Mouse (Mus musculus) layer of hippocampus, postnatal 36 days (tissue): ENCODE measurements around the gene Etv2. TPM values are rescaled to one million over a fixed set of nuclear protein-coding genes. Genes with fewer than 3 reads are reported as not detected.

Source experiments
- DNase-seq, 2 experiments: peaks; one replicate each; pipeline ENCODE4 v3.0.0; 2022
- total RNA-seq, 2 experiments: library from RNA; stranded (reverse); gene quantifications; 2 replicates each; pipeline ENCODE4 v1.2.3; 2021

Etv2 gene
- total RNA-seq, 2 experiments from 2014 or later: not detected

DNA sequence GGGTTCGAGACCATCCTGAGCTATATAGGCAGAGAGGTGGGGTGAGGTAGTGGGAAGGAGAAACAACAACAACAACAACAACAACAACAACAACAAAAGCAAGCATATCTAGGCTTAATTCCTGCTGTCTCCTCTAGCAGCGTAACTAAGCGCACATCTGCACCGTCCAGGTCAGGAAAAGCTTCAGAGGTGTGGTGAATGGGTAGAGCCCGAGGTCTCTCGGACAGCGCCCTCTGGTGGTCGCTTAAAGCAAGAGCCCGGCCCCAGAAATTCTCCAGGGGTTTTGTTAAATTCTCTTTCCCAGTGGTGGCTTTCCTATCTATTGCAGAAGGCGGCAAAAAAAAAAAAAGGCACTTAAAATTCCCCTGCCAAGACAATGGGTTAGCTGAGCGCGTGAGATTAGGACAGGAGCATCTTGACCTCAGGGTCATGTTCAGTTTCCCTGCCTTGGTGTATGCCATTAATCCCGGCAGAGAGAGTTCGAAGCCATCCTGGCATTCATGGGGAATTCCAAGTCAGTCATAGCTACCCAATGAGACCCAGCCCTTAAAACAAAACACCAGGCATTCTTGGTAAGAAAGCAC lies 22.0 kb downstream of the Etv2 start:
- DNase-seq: peak; percentile 18 to 32

DNA sequence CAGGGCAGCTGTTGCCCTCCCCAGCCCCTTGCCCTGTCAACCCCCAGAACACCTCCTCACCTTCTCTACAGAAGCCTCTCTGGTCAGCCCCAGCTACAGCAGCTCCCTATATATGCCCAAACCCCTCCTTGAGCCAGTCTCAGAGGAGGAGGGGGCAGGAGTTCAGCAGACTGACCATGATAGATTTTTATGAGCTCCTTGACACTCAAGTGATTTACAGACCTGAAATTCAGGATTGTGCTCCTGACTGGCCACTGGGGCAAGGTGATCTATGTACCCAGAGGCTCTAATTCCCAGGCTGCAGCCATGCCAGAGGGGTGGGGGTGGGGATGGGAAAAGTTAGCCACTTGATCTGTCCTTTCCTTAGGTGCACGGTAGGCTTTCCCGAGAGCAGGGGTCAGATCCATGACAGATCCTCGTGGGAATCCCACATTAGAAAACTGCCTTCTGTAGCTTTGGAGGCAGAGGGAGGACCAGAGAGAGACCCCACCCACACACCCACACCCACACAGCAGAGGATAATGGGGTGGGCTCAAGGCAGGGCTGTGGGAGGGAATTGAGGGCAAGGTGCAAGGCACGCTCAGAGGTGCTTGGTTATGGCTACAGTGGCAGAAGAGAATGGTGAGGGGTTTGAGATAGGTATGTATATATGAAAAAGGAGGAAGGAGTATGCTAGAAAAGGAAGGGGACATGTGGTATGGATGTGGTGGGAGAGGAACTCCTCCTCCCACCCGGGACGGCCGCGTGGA lies 22.8 kb downstream of the Etv2 start, which contains the start of gene Upk1a:
TSS of gene Upk1a (minus strand) at position 194 of the 749 bp plus-strand sequence.
- DNase-seq: no peak

DNA sequence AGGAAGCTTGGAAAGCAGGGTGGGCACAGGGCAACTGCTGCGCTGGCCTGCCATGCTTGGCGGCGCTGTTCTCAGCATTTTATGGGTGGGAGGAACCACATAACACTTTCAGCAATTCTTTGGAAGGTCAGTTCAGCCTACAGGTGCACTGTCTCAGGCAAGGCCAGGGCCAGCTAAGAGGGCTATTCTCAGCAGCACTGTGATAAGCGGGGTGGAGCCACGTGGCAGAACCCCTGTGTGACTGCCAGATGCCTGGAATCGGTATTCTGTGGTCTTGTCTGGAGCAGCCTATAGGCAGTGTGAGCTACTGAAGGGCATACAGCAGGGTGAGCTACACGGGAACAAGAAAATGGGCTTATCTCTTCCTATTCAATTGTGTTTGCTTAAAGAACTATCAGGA lies 25.6 kb downstream of the Etv2 start:
- DNase-seq: no peak

DNA sequence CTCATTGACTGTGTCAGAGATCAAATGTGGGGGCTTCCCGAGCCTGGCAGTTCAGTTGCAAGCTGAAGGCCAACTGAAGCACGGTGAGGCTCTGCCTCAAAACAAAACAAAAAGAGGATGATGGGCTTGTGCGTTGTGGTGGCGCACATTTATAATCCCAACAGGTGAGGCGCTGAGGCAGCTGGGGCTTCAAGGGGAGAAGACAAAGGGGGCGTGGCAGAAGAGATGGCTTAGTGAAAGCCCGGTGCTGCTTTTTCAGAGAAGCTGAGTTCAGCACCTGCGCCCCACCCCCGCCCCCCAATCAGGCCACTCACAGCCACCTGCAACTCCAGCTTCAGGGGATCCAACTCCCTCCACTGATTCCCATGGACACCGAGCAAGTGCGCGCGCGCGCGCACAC lies 27.2 kb downstream of the Etv2 start:
- DNase-seq: no peak

DNA sequence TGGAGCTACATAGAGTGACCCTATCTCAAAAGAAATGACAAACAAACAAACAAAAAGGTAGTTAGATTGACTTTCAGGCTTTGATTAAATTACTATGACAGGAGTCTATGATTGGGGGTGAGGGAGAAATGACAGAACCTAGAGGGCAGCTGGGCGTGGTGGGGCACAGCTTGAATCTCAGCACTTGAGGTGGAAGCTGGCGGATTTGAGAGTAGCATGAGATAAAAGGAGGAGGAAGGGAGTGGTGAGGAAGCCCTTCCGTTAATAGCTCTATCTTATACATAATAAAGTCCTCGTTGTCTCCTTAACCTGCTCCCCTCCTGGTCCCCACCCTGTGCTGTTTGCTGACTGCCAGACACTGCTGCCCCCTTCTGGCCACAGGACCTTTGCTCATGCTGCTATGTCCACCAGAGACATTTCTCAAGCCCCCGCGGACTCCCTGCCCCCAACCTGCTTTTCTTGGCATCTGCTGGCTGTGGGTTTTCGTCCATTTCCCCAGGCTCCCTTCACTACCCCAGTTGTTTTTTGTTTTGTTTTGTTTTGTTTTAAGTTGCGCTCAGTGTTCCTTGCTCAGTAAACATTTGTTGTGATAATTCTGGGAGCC lies 27.8 kb downstream of the Etv2 start:
- DNase-seq: no peak

DNA sequence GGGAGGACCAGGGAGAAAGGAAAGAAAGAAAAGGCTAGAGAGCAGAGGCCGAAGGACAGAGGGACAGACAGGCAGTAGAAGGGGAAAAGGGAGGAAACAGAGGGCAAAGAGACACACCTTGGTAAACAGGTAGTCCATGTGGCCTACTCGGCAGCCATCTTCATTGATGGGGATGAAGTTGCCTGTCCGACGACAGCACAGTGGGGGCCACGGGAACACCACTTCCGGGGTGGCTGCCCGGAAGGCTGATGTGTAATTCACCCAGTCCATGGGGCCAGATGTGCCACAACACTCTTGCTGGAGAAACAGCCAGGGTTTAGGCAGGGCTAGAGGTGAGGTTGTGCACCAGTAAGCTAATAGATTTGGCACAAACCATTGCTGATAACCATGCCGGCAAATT lies 30.7 kb downstream of the Etv2 start:
- no peak for DNase-seq

DNA sequence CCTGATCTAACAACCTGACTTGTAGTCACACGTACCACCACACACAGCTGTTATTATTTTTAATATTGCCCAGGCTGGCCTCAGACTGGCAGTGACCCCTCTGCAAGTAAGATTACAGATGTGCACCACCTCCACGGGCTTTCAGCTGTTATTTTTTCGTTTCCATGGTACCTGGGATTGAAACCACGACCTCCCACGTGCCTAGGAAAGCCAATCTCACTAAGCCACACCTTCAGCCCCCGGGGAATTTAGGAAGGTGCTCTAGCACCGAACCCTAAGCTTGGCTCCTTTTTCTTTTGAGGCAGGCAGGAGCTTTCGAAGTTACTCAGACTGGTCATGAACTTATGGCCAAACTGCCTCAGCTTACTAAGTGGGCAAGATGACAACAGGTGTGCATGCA lies 31.2 kb downstream of the Etv2 start:
- DNase-seq: no peak

DNA sequence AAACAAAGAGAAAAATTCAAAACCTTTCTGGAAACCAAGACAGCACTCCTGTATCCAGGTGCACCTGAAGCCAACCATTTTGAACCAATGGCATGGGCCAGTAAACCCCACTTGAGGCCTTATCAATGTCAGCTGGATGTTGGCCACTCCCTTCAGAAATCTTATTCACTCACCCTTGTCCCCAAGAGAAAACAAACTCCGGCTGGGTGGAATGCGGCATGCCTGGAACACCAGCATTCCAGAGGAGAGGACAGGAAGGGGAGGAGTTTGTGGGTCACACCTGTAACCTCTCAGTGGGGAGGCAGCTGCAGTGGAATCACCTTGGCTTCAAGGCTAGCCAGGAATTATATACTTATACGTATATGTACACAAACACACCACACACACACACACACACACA lies 33.1 kb downstream of the Etv2 start:
- no peak for DNase-seq

DNA sequence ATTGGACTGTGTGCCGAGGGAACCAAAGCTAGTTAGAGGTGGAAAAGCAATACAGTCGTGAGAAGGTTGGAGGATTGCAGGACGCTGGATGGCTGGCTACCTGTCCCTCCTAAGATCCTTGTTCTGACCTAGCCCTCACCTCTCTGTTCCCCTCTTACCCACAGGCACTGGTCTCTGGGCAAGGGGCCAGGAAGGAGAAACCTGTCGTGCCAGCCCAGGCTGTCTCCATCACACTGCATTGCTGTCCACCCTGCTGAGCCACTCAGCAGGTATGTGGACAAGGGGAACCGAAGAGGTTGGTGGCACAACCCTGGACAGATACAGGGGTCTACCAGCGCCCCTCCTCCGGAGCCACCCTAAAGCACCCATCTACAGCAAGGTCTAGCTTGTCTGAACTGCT lies 35.0 kb downstream of the Etv2 start:
- no peak for DNase-seq

DNA sequence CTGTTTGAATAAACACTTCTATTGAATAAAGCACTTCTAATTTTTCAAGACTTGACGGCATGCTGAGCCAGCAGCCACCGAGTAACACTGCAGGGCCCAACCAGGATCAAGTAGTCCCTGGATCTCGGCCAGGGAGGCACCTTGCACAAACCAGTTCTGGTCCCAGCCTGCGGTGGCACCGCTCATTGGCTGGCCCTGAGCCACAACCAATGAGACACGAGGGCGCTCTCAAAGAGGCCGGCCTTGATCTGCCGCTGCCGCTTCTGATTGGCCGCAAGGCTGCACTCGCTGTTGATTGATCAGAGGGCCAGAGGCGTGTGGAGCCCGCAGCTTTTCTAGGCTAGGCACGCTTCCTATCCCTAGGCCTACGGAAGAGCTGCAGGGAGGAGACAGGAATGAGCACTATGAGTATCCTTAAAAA lies 35.7 kb downstream of the Etv2 start:
- DNase-seq: peak; percentile 89 to 92

DNA sequence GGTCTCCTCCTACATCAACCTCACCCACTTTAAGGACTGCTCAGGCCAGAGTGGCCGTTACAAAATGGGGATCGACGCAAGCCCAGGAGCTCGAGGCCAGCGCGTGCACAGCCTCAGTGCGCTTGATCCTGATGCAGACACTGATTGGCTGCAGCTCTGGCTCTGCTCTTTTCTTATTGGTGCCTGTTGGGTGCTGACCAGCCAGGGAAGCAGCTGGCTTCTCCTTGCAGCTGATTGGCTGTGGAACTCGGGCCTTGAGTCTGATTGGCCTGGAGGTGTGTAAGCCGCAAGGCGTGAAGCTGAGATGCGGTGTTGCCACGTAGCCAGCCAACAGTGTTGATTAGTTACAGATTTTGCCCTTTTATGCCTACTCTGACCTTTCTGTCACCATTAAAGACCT lies 36.9 kb downstream of the Etv2 start, which contains the start of gene Zbtb32:
TSS of gene Zbtb32 (minus strand) at position 124 of the 400 bp plus-strand sequence.
- DNase-seq: no peak

DNA sequence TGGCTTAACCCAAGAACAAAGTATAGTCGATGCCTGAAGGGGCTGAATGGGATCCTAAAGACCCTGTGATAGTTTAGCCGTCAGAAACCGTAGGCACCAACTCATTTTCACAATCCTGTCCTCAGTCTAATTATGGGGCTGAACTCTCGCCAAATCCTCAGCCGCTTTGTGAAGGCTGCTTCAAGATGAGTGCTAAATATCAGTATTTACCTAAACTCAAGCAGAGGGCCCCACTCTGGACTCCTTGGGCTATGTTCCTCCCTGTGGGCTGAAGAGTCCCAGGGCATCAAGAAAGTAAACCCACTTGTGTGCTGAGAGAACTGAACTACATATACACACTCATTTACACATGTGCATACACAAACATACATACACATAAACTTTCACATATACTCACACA lies 38.8 kb downstream of the Etv2 start:
- DNase-seq: no peak

DNA sequence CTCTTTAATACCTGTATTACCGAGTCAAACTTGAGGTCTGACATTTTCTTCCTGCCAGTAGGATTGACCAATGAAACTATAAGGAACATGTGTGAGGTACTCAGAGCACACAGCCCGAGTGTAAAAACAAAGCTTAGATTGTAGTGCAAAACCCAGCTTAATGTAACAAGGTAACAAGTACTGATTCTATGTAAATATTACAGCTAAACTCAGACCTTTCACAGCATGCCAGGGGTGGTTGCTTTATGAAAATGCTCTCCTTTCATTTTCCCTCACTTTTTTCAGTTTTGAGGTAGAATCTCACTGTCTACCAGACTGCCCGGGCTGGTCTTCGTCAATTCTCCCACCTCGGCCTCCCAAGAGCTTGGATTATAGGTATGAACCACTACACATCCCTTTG lies 39.6 kb downstream of the Etv2 start:
- DNase-seq: no peak

DNA sequence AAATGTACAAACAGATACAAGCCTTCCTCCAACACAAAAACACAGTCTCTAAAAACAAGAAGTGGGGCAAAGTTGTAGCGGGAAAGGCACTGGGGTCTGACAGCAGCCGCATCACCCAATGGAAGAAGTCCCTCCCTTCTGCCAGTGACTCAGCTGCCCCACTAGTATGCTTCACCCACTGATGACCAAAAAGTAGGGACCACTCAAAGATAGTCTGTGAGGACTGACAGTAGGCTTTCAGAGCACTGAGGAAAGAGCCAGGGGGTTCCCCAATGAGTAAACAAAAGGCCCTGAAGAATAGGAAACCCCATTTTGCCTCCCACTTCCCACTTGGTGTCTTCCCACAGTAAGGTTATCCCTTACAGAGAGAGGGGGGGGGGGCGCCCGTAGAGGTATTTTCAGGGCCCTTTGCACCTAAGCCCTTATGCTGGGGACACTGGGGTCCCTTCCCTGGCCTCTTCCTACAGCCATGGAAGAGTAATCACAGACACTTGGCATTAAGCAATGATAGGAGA lies 41.1 kb downstream of the Etv2 start:
- no peak for DNase-seq

DNA sequence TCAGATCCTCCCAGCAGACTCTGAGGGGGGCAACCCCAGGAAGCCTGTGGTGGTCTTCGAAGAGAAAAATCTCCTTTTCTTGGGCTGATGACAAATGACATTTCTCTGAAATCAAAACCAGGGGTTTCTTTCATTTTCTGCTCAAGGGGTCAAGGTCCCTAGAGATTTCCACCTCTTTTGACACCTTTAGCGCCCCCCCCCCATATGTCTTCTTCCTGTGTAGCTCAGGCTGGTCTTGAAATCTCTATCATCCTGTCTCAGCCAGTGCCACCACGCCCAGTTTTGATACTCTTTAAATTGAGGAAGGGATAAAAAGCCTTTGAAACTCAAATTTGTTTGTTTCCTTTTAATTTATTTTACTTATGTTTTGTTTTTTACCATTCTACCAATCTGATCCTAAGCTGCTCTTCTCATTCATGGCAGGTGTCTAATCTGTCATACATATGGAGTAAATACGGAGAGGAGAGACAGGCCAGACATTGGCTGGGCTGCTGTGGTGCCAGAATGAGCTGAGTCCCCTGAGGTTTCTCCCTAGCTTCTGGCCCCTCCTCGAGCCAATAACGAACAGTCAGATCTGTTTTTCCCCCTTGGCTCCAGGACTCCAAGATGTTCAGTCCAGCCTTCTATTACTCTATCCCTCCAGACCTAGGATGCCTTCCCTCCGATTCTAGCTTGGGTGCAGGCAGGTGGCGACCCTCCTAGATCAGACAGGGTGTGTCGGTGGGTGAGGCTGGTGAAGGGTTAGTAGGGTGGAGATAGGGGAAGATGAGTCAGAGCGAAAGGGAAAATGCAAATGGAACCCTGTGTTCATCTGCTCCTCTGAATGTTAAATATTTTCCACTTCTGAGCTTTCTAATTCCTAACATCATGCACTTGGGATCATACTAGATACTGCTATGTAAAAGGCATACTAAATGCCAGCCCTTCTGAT lies 41.8 kb downstream of the Etv2 start:
- DNase-seq: no peak

DNA sequence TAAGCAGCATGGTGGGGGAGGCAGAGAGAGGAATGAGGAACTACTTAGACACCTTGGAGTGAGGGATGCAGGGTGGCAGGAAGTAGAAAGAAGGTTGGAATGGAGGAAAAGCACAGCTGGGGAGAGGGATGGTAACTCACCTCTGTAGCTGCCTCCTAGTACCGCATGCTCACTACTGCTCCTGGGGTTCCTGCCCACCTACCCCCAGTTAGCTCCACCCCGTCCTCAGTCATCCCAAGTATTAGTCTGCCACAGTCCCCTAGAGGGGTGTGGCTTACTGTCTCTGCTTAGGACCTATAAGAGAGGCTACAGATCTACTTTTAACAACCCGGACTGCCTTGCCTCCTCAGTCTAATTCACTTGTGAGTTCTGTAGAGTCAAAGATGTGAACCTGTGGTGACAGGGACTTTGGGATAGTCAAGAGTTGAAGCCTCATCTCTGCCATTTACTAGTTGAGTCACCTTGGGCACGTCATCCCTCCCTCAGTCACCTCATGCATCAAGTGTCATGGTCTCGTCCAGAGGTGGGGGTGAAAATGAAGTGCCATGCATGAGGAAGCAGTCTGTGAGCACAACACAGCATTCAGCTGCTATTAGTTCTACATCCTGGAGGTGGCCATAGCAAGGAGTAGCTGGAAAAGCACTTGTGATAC lies 42.8 kb downstream of the Etv2 start:
- no peak for DNase-seq

DNA sequence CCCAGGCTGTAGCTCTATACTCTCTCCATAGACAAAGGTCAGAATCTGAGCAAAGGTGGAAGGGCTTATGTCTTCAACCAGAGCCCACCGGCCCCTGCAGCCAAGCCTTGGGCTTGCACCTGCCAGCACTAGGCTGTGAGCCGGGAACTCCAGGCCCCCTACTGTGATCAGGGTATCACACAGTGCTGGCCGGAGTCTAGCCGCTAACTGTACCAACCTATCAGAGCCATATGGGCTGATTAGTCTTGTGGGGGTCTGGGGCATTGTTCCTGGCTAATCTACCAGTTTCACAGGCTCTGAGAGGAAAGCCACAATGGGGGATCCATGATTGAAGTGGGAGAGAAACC lies 44.1 kb downstream of the Etv2 start:
- DNase-seq: no peak

DNA sequence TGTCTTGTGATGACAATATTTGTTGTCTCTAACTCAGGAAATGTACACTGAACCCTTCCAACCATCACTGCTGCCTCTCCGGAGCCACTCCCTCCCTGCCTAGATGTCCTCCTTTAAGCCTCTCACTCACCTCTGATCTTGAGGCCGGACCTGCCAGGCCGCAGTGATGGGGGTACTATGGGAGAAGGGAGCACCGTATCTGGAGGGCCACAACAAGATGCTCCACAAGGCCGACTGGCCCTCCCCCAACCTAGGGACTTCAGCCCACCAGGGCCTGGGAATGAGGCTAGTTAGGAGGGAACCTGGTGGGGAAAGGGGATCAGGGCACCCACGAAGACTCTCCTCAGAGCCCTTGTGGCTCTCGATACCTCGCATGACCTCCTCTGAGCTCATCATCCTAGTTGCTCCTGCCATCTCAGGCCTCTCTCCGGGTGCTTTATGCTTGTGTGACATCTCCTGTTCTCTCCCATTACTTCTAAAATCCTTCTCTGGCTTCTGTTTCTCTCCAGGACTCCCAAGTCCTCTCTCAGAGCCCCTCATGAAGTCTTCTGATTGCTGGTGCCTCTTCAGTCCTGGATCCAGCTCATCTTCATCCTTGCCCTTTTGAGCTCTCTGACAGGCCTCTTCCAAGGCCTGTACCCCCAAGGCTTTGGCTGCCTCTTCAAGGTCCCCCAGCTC lies 44.6 kb downstream of the Etv2 start:
- no peak for DNase-seq

DNA sequence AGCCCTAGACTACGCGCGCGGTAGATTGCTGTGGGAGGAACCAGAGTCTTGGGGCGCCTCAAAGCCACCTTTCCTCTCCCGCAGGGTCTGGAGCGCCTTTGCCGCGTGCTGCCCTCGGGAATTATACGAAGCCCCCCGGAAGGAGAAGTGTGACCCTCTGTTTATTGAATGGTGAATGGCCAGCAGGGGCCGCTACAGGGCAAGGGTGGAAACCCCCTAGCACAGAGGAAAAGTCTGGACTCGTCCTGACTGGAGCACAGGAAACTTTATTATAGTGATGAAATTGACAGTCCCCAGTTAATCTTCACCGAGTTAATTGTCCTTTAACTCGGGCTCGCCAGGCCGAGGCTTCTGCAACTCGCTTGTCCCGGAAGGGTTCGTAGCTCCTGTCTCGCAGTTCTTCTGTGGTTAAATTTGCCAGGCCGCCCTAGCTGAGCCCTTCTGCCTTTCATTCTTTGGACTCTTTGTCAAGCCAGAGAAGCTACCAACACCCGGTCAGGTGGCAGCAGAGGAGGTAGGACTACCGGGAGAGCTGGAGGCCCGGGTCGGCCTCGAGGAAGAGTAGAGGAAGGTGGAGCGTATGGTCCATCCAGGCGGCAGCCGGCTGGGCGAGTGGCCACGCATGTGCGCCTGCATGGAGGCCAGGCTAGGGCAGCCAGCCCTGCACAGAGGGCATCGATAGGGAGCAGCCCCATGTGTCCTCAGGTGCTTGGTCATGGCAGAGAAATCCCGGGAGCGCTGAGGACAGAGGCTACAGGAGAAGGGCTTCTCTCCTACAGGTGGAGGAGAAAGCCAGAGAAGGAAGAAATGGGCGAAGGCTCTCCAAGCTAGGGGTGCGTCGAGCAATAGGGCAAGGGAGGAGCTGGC lies 46.0 kb downstream of the Etv2 start:
- DNase-seq: peak; percentile 80

DNA sequence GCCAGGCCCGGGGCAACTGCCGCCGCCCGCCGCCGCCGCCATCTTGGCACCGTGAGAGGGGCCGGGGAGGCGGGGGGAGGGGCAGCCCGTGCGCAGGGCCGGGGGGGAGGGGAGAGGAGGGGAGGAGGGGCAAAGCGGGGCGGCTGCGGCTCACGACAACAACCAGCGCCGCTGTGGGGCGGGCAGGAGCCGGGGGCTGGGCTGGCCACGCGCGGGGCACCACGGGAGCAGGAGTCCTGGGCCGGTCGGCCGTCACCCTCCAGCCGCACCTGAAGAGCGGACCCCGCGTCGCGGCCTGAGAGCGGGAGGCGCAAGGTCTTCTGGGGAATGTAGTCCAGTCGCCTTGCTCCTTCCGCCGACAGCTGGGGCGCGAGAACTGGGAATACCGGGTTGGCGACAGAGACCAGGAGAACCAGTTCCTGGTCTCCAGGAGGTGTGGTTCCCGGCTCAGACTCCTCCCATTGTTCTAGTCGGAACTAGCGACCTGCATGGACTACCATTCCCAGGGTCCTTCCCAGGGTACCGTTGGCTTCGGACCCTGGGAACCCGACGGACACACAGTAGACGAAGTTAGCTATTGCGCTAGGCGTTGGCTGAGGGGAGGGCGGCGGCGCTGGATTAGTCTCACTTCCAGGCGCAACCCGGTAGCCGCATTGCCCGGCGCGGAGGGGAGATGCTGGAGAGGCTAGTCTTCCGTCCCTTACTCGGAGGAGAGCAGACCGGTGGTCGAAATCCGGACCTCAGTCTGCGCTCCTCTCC lies 46.8 kb downstream of the Etv2 start, which contains the start of gene Kmt2b:
TSS of gene Kmt2b (minus strand) at position 51 of the 759 bp plus-strand sequence.
- DNase-seq: peak; percentile 96
